Mouse (Mus musculus) forebrain, postnatal 0 days (tissue): ENCODE results near the gene 4931428L18Rik. TPM values are rescaled to one million over a fixed set of nuclear protein-coding genes. Genes with fewer than 3 reads are reported as not detected.

ENCODE experiments used
- ATAC-seq: fragments of 200-750 bp; cut with Nextera tagmentation; 2 replicates; pipeline ENCODE4 v1.8.0; 2017; ENCODE audit warnings: mild to moderate bottlenecking, moderate library complexity
- DNase-seq: peaks from one replicate; pipeline ENCODE4 v3.0.0-alpha.2; 2015
- H3K27ac ChIP-seq: fragments of 300-500 bp; sonication (generic); 2 replicates; pipeline ENCODE4 v1.5.1; 2014; ENCODE audit warnings: low read depth, mild to moderate bottlenecking, antibody characterized with exemption, low read length, moderate library complexity, mixed read lengths
- H3K27me3 ChIP-seq: fragments of 300-500 bp; sonication (generic); 2 replicates; pipeline ENCODE4 v1.6.1; 2014; ENCODE audit warnings: mild to moderate bottlenecking, low read length, mixed read lengths; ENCODE audit not compliant: insufficient read depth
- H3K36me3 ChIP-seq: fragments of 300-500 bp; sonication (generic); 2 replicates; pipeline ENCODE4 v1.6.1; 2014; ENCODE audit warnings: mild to moderate bottlenecking, moderate library complexity; ENCODE audit not compliant: insufficient read depth
- H3K4me1 ChIP-seq: fragments of 300-500 bp; sonication (generic); 2 replicates; pipeline ENCODE4 v1.6.1; 2014; ENCODE audit warnings: antibody characterized with exemption; ENCODE audit not compliant: insufficient read depth
- H3K4me2 ChIP-seq: fragments of 300-500 bp; sonication (generic); 2 replicates; pipeline ENCODE4 v1.6.1; 2014; ENCODE audit warnings: low read depth, mild to moderate bottlenecking, moderate library complexity
- H3K4me3 ChIP-seq: fragments of 300-500 bp; sonication (generic); 2 replicates; pipeline ENCODE4 v1.5.1; 2014; ENCODE audit warnings: low read depth, low read length, mixed read lengths
- H3K9ac ChIP-seq: fragments of 300-500 bp; sonication (generic); 2 replicates; pipeline ENCODE4 v1.6.1; 2014; ENCODE audit warnings: mild to moderate bottlenecking
- H3K9me3 ChIP-seq: fragments of 300-500 bp; sonication (generic); 2 replicates; pipeline ENCODE4 v1.6.1; 2016; ENCODE audit warnings: low read length
- CTCF ChIP-seq: sonication (generic); IDR thresholded peaks from 2 replicates; pipeline ENCODE4 v1.5.1; 2016; ENCODE audit warnings: antibody characterized with exemption, control low read depth, low read depth
- WGBS: fragments of 180-500 bp; shearing (Covaris S2); extraction: QIAGEN DNeasy Blood & Tissue Kit; methylation state at CpG from one replicate; pipeline ENCODE4 v1.1.7; 2014; 5-methylcytosine and 5-hydroxymethylcytosine counted together
- polyA plus RNA-seq: library from polyadenylated mRNA; unstranded; fragments of >200 nt; fragmentation: Nextera tagmentation; extraction: Ambion mirVana; gene quantifications from 2 replicates; pipeline ENCODE4 v1.2.1, GENCODE M21; 2015
- total RNA-seq: library from RNA; depleted of rRNA; stranded (reverse); fragments of >200 nt; gene quantifications from 2 replicates; pipeline ENCODE4 v1.2.3, GENCODE M21; 2014

The 4931428L18Rik gene
- total and polyA plus RNA-seq, 2 experiments from 2014 or later = not detected

DNA sequence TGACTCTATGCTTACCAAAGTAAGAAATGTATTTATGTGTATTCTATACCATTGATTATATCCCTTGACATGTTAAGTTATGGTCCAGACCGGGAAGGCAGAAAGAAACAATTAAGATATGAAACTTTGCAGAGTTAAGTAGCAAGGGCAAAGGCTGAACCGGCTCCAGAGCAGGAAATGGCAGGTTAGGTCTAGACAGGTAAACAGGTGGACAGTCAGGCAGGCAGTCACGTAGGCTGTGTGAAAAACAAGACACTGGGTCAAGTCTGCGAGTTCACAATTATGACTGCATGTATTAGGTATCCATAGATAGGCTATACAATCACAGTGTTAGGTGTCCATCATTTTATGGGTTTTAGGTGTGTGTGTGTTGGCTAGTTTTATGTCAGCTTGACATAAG is 133.8 kb downstream of the 4931428L18Rik start:
- no peak for ATAC-seq

DNA sequence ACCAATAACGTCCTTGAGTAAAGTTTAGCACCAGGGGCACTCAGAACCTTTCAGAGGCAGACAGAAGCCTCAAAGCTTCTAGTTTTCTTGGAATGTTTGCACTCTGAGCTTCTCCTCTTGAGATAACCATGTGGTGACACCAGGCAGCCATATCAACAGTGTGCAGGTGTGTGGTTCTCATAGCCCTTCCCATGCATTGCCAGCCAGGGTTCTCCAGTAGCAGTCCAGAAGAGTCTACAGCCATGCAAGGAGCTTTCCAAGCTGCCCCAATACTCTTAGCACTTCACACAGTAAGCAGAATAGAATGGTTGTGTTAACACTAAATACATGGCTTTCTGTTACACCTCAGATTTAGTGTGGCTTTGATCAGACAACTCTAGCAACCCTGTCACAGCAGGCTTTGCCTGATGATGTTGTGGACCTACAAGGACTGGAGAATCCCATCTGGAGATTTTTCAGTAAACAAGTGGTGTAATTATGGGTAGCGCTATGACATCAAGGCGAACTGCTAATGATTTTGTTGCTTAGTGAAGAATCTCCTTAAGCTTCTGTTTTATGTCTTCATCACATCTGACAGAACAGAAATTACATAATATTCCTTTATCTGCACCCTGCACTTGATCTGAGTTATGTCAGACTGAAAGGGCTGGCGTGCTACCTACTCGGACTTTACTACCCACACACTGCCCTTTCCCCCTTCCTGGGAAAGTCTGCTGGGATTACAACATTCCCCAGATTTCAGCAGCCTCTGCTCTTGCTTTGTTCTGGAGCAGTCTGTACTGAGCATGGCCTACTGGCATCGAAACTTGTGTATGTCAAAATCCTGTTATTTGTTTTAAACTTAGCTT is 149.7 kb downstream of the 4931428L18Rik start:
- WGBS = 73% methylated on average over 6 of the region's 6 CpGs
- ATAC-seq (no peak), DNase-seq (no peak)
- Histone ChIP-seq H3K36me3 (no peaks in the 10 kb centered on the region), H3K27ac (no peak overlapping the region), H3K9me3 (no peaks in the 10 kb centered on the region), H3K4me3 (no peak overlapping the region), H3K27me3 (no peaks in the 10 kb centered on the region), H3K4me1 (no peaks in the 10 kb centered on the region), H3K4me2 (no peak overlapping the region), H3K9ac (no peak overlapping the region)
- no peak for TF ChIP-seq CTCF

More for the DNA sequence above, 133.8 kb downstream of the 4931428L18Rik start:
- H3K27ac ChIP-seq = no peak overlapping the region
- no peaks in the 10 kb centered on the region for H3K4me1 ChIP-seq
- no peaks in the 10 kb centered on the region for H3K9me3 ChIP-seq
- 91% methylated on average over 4 of the region's 4 CpGs for WGBS
- no peak overlapping the region for H3K4me2 ChIP-seq
- H3K27me3 ChIP-seq = no peaks in the 10 kb centered on the region
- no peak overlapping the region for H3K4me3 ChIP-seq
- no peak for DNase-seq
- TF ChIP-seq CTCF = no peak
- no peaks in the 10 kb centered on the region for H3K36me3 ChIP-seq
- H3K9ac ChIP-seq = no peak overlapping the region

DNA sequence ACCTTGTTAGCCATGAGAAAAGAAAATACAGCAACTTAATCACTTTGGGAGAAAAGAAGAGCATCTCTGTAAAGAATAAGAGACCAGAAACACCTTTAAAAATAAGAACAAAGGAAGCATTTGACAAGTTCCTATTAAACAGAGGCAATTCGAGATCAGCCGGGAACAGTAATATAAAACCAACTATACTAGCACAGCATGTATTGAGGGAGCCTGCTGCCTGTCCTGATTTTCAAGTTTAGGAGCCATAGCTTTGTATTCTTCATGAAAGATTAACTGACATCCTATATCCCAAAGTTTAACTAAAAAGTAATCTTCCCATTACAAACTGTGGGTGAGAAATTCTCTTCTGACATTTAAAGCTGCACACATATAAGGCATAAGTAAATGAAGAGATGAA is 151.3 kb downstream of the 4931428L18Rik start:
- Histone ChIP-seq H3K9me3 (no peaks in the 10 kb centered on the region), H3K27me3 (no peaks in the 10 kb centered on the region), H3K9ac (no peak overlapping the region), H3K27ac (no peak overlapping the region), H3K4me3 (no peak overlapping the region), H3K4me1 (no peaks in the 10 kb centered on the region), H3K4me2 (no peak overlapping the region), H3K36me3 (no peaks in the 10 kb centered on the region)
- DNase-seq (no peak), ATAC-seq (no peak)
- 47% methylated on average over 2 of the region's 2 CpGs for WGBS
- TF ChIP-seq CTCF = no peak

DNA sequence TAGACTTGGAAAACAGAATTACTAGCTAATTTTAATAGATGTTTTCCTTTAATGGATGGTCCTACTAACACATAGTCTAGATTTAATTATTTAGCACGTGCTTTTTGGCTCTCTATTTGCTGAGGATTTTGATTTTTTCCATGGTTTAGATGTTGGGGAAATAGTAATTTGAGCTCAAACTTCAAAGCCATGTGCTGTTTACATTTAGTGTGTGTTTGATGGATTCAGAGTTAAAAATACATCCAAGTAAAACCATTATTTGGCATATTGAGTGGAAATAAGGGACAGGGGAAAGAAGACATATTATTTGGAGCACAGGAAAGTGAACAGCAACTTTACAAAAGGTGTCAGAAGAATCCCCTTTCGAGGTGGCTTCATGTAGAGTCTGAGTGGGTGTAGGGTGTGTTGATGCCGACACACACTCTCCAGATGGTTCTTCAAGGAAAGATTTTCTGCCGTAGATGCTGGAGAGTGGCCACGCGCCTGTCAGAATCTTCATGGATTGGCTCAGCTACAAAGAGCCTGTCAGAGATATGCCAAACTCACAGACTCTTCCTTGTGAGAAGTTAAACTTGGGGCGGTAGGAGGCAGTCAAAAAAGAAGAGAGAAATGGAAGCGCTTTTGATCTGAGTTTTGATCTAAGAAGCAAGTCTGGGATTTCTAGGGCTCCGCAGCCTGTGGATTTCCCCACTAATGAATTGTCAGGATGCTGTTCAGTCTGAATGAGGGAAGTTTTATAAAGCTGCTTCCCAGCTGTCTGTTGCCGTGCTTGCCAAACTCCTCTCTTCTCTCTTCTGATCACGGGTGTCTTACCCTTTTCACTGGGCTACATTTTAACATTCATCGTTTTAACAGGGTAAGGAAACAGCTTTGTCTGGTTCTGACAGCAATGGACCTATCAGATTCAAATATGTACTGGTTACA is 157.4 kb downstream of the 4931428L18Rik start:
- 0 out of 2 replicates have a peak overlapping the region, but pooled peaks have one; percentile 30 for H3K27ac ChIP-seq
- 56% methylated on average over 12 of the region's 12 CpGs for WGBS
- H3K27me3 ChIP-seq = no peaks in the 10 kb centered on the region
- no peak overlapping the region for H3K4me2 ChIP-seq
- no peak overlapping the region for H3K9ac ChIP-seq
- DNase-seq (peak; percentile 87), ATAC-seq (peak; percentile 92)
- no peaks in the 10 kb centered on the region for H3K9me3 ChIP-seq
- H3K4me1 ChIP-seq = no peaks in the 10 kb centered on the region
- no peak overlapping the region for H3K4me3 ChIP-seq
- no peaks in the 10 kb centered on the region for H3K36me3 ChIP-seq
- TF ChIP-seq CTCF = peak; percentile 13; the same call in 1 of the 2 replicates

DNA sequence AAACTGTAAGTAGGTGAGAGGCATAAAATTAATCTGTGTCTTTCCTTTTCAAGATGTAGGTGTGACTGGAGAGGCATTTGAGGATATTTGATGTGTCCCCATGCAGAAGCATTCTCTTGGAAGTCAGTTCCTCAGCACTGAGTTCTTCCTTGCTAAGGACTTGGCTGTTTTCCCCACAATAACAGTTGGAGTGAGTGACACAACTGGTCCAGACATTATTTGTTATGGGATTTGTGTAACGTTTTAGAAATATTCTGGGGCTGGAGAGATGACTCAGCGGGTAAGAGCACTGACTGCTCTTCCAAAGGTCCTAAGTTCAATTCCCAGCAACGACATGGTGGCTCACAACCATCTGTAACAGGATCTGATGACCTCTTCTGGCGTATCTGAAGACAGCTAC is 162.7 kb downstream of the 4931428L18Rik start:
- TF ChIP-seq CTCF = no peak
- Histone ChIP-seq H3K4me3 (no peak overlapping the region), H3K9me3 (no peaks in the 10 kb centered on the region), H3K9ac (no peak overlapping the region), H3K4me2 (no peak overlapping the region), H3K36me3 (no peaks in the 10 kb centered on the region), H3K27ac (no peak overlapping the region), H3K27me3 (no peaks in the 10 kb centered on the region), H3K4me1 (no peaks in the 10 kb centered on the region)
- WGBS = 77% methylated on average over 4 of the region's 4 CpGs
- no peak for DNase-seq
- no peak for ATAC-seq

DNA sequence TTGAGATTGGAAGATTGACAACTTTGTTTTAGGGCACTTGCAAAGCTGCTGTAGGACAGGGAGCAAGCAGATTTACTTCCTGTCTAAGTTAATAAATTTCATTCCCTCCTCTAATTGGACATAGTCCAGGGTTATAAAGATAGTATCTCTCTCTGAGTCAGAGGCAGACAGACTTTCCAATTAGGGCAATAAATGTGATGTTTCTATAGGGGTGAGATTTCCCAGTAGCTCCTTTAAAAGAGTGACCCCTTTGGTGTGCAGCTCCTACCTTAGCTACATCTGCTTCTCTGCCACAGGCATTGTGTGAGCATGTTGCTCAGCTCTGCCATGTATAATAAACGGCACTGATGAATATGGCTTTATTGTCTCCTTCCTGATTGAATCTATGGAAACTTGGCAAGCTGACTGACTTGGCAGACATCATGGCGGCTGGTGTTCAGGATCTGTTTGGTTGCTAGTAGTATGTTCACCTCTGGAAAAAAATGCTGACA is 163.6 kb downstream of the 4931428L18Rik start:
- no peak for TF ChIP-seq CTCF
- Histone ChIP-seq H3K4me2 (no peak overlapping the region), H3K4me1 (no peaks in the 10 kb centered on the region), H3K4me3 (no peak overlapping the region), H3K9ac (no peak overlapping the region), H3K9me3 (no peaks in the 10 kb centered on the region), H3K27me3 (no peaks in the 10 kb centered on the region), H3K36me3 (no peaks in the 10 kb centered on the region), H3K27ac (no peak overlapping the region)
- ATAC-seq (no peak), DNase-seq (no peak)
- 40% methylated on average over 2 of the region's 2 CpGs for WGBS
